In genomic region chr13:54844579-54844978, GRCm38 (mm10) we compare ENCODE assay signal across 17 mouse cellular contexts.
"Had no signal": no experiment of that assay in that cellular context is flagged by ENCODE, and none has a peak within 500 bp of the region (broad histone marks: within the 10 kb centered on the region; RNA-seq: fewer than 3 reads in every experiment).

No protein-coding gene starts in this region.

- H3K4me2 ChIP-seq: limb, embryonic 12.5 days; liver, embryonic 13.5 days; neural tube, embryonic 15.5 days had no signal

- H3K36me3 ChIP-seq: limb, embryonic 12.5 days; liver, embryonic 13.5 days; neural tube, embryonic 15.5 days had no signal

- DNase-seq: kidney, adult 11 months; kidney, adult 9 months; kidney, postnatal 36 days; layer of hippocampus, adult 9-11 months; liver; liver, embryonic 13.5 days; liver, postnatal 0 days; right cerebral cortex, postnatal 4 days; spleen, adult 18-20 months; thymus, postnatal 4 days had no signal

- H3K27me3 ChIP-seq: liver, embryonic 13.5 days; neural tube, embryonic 15.5 days had no signal

- H3K27ac ChIP-seq: hindbrain, postnatal 0 days; kidney, postnatal 0 days; limb, embryonic 12.5 days; liver, embryonic 13.5 days; macrophage; neural tube, embryonic 15.5 days had no signal

- H3K9ac ChIP-seq: limb, embryonic 12.5 days; liver, embryonic 13.5 days; liver, postnatal 0 days; neural tube, embryonic 15.5 days had no signal

- H3K4me3 ChIP-seq: limb, embryonic 12.5 days; liver, embryonic 13.5 days; megakaryocyte, embryonic 14.5 days; myocyte; neural tube, embryonic 15.5 days had no signal

- H3K4me1 ChIP-seq: limb, embryonic 12.5 days; liver, embryonic 13.5 days; megakaryocyte, embryonic 14.5 days had no signal

- ATAC-seq: hindbrain, postnatal 0 days; liver, postnatal 0 days had no signal

- H3K9me3 ChIP-seq: neural tube, embryonic 15.5 days had no signal
